Mouse (Mus musculus): ENCODE data around the gene Fam107b. TPM values are rescaled to one million over a fixed set of nuclear protein-coding genes. Genes with fewer than 3 reads are reported as not detected.

Fam107b gene
- total and polyA plus RNA-seq, 3 experiments, result 3.6 to 34.1 (median 19.4) TPM

- Histone ChIP-seq H3K9me3 (replicated peaks) (no peaks in the 10 kb centered on the region), H3K36me3 (replicated peaks) (peaks cover 42% of the 10 kb centered on the region), H3K27me3 (ENCODE audit: insufficient read depth, low read length) (no peaks in the 10 kb centered on the region), H3K4me1 (ENCODE audit: insufficient read depth, low read depth, low read length) (no peaks in the 10 kb centered on the region), H3K4me3 (ENCODE audit: low read depth, low read length) (no peak overlapping the region)
- TF ChIP-seq POLR2AphosphoS5 (IDR thresholded peaks at IDR 0.05; ENCODE audit: insufficient replicate concordance, low read depth, low read length), result no peak
- TF ChIP-seq GATA1 (IDR thresholded peaks at IDR 0.05; ENCODE audit: borderline replicate concordance, low read length), result no peak
- no peak for TF ChIP-seq GATA2 (IDR thresholded peaks at IDR 0.05; ENCODE audit: borderline replicate concordance, low read depth, low read length)
- TF ChIP-seq TAL1 (conservative IDR thresholded peaks at IDR 0.05; ENCODE audit: low read depth, low read length), result no peak
- no peak for TF ChIP-seq CTCF (IDR thresholded peaks at IDR 0.05; ENCODE audit: low read depth, low read length)
- DNase-seq (ENCODE audit: low spot score) (no peak), ATAC-seq (ENCODE audit: extremely low read depth, insufficient number of reproducible peaks, low FRiP score, poor library complexity, severe bottlenecking) (no peak)
These were observed 200.1 kb downstream of the Fam107b start for GRCm38 (mm10) chr2:3770383-3770782.

GRCm38 (mm10) chr2:3771483-3771882 lies 201.2 kb downstream of the Fam107b start:
- no peak for TF ChIP-seq GATA2 (IDR thresholded peaks at IDR 0.05; ENCODE audit: borderline replicate concordance, low read depth, low read length)
- no peak for TF ChIP-seq TAL1 (conservative IDR thresholded peaks at IDR 0.05; ENCODE audit: low read depth, low read length)
- TF ChIP-seq POLR2AphosphoS5 (IDR thresholded peaks at IDR 0.05; ENCODE audit: insufficient replicate concordance, low read depth, low read length), result no peak
- TF ChIP-seq GATA1 (IDR thresholded peaks at IDR 0.05; ENCODE audit: borderline replicate concordance, low read length), result no peak
- TF ChIP-seq CTCF (IDR thresholded peaks at IDR 0.05; ENCODE audit: low read depth, low read length), result no peak
- ATAC-seq (ENCODE audit: extremely low read depth, insufficient number of reproducible peaks, low FRiP score, poor library complexity, severe bottlenecking), result no peak
- H3K27me3 ChIP-seq (ENCODE audit: insufficient read depth, low read length), result no peaks in the 10 kb centered on the region
- H3K9me3 ChIP-seq (replicated peaks), result no peaks in the 10 kb centered on the region
- no peaks in the 10 kb centered on the region for H3K4me1 ChIP-seq (ENCODE audit: insufficient read depth, low read depth, low read length)
- H3K36me3 ChIP-seq (replicated peaks), result peaks cover 42% of the 10 kb centered on the region
- H3K4me3 ChIP-seq (ENCODE audit: low read depth, low read length), result no peak overlapping the region
- no peak for DNase-seq (ENCODE audit: low spot score)

- Histone ChIP-seq H3K27me3 (ENCODE audit: insufficient read depth, low read length) (no peaks in the 10 kb centered on the region), H3K9me3 (replicated peaks) (no peaks in the 10 kb centered on the region), H3K4me1 (ENCODE audit: insufficient read depth, low read depth, low read length) (no peaks in the 10 kb centered on the region), H3K36me3 (replicated peaks) (peaks cover 50% of the 10 kb centered on the region), H3K4me3 (ENCODE audit: low read depth, low read length) (no peak overlapping the region)
- DNase-seq (ENCODE audit: low spot score) (no peak), ATAC-seq (ENCODE audit: extremely low read depth, insufficient number of reproducible peaks, low FRiP score, poor library complexity, severe bottlenecking) (no peak)
- TF ChIP-seq TAL1 (conservative IDR thresholded peaks at IDR 0.05; ENCODE audit: low read depth, low read length) (no peak), POLR2AphosphoS5 (IDR thresholded peaks at IDR 0.05; ENCODE audit: insufficient replicate concordance, low read depth, low read length) (no peak), CTCF (IDR thresholded peaks at IDR 0.05; ENCODE audit: low read depth, low read length) (no peak)
These were observed 202.8 kb downstream of the Fam107b start for GRCm38 (mm10) chr2:3773089-3773488.

GRCm38 (mm10) chr2:3775569-3775968 lies 205.3 kb downstream of the Fam107b start:
- Histone ChIP-seq H3K4me3 (ENCODE audit: low read depth, low read length) (no peak overlapping the region), H3K4me1 (ENCODE audit: insufficient read depth, low read depth, low read length) (no peaks in the 10 kb centered on the region), H3K36me3 (replicated peaks) (peaks cover 61% of the 10 kb centered on the region), H3K9me3 (replicated peaks) (no peaks in the 10 kb centered on the region), H3K27me3 (ENCODE audit: insufficient read depth, low read length) (no peaks in the 10 kb centered on the region)
- no peak for TF ChIP-seq GATA2 (IDR thresholded peaks at IDR 0.05; ENCODE audit: borderline replicate concordance, low read depth, low read length)
- no peak for TF ChIP-seq TAL1 (conservative IDR thresholded peaks at IDR 0.05; ENCODE audit: low read depth, low read length)
- no peak for TF ChIP-seq GATA1 (IDR thresholded peaks at IDR 0.05; ENCODE audit: borderline replicate concordance, low read length)
- TF ChIP-seq CTCF (IDR thresholded peaks at IDR 0.05; ENCODE audit: low read depth, low read length), result no peak
- no peak for TF ChIP-seq POLR2AphosphoS5 (IDR thresholded peaks at IDR 0.05; ENCODE audit: insufficient replicate concordance, low read depth, low read length)
- peak; percentile 73 for ATAC-seq (ENCODE audit: extremely low read depth, insufficient number of reproducible peaks, low FRiP score, poor library complexity, severe bottlenecking)
- no peak for DNase-seq (ENCODE audit: low spot score)

- Histone ChIP-seq H3K27me3 (ENCODE audit: insufficient read depth, low read length) (no peaks in the 10 kb centered on the region), H3K9me3 (replicated peaks) (no peaks in the 10 kb centered on the region), H3K4me3 (ENCODE audit: low read depth, low read length) (no peak overlapping the region), H3K36me3 (replicated peaks) (peaks cover 62% of the 10 kb centered on the region), H3K4me1 (ENCODE audit: insufficient read depth, low read depth, low read length) (no peaks in the 10 kb centered on the region)
- no peak for DNase-seq (ENCODE audit: low spot score)
- TF ChIP-seq GATA2 (IDR thresholded peaks at IDR 0.05; ENCODE audit: borderline replicate concordance, low read depth, low read length), result no peak
- no peak for TF ChIP-seq TAL1 (conservative IDR thresholded peaks at IDR 0.05; ENCODE audit: low read depth, low read length)
- TF ChIP-seq CTCF (IDR thresholded peaks at IDR 0.05; ENCODE audit: low read depth, low read length), result no peak
- TF ChIP-seq POLR2AphosphoS5 (IDR thresholded peaks at IDR 0.05; ENCODE audit: insufficient replicate concordance, low read depth, low read length), result no peak
- no peak for TF ChIP-seq GATA1 (IDR thresholded peaks at IDR 0.05; ENCODE audit: borderline replicate concordance, low read length)
- ATAC-seq (ENCODE audit: extremely low read depth, insufficient number of reproducible peaks, low FRiP score, poor library complexity, severe bottlenecking), result no peak
These were observed 205.8 kb downstream of the Fam107b start for GRCm38 (mm10) chr2:3776045-3776444.

- Histone ChIP-seq H3K4me3 (ENCODE audit: low read depth, low read length) (no peak overlapping the region), H3K4me1 (ENCODE audit: insufficient read depth, low read depth, low read length) (no peaks in the 10 kb centered on the region), H3K27me3 (ENCODE audit: insufficient read depth, low read length) (no peaks in the 10 kb centered on the region), H3K36me3 (replicated peaks) (peaks cover 57% of the 10 kb centered on the region), H3K9me3 (replicated peaks) (no peaks in the 10 kb centered on the region)
- ATAC-seq (ENCODE audit: extremely low read depth, insufficient number of reproducible peaks, low FRiP score, poor library complexity, severe bottlenecking) (no peak), DNase-seq (ENCODE audit: low spot score) (no peak)
- TF ChIP-seq POLR2AphosphoS5 (IDR thresholded peaks at IDR 0.05; ENCODE audit: insufficient replicate concordance, low read depth, low read length) (no peak), GATA1 (IDR thresholded peaks at IDR 0.05; ENCODE audit: borderline replicate concordance, low read length) (no peak), TAL1 (conservative IDR thresholded peaks at IDR 0.05; ENCODE audit: low read depth, low read length) (no peak), CTCF (IDR thresholded peaks at IDR 0.05; ENCODE audit: low read depth, low read length) (no peak), GATA2 (IDR thresholded peaks at IDR 0.05; ENCODE audit: borderline replicate concordance, low read depth, low read length) (no peak)
These were observed 207.4 kb downstream of the Fam107b start for GRCm38 (mm10) chr2:3777696-3778095.
